Mouse (Mus musculus) thymus, postnatal 10 days (tissue): ENCODE results near the gene Hmgn1.
A peak's percentile ranks its signal among the peaks of the same experiment; 100 is the strongest.
"Not testable (repeated sequence)": the region's sequence is repeated elsewhere in the genome, so short reads cannot be mapped to it uniquely, and the experiment has no call there.

Experiments
- DNase-seq, 2 experiments: peaks; one replicate each; pipeline ENCODE4 v3.0.0; 2021; ENCODE audit warnings: low spot score in 2 of 2

Hmgn1 gene

DNA sequence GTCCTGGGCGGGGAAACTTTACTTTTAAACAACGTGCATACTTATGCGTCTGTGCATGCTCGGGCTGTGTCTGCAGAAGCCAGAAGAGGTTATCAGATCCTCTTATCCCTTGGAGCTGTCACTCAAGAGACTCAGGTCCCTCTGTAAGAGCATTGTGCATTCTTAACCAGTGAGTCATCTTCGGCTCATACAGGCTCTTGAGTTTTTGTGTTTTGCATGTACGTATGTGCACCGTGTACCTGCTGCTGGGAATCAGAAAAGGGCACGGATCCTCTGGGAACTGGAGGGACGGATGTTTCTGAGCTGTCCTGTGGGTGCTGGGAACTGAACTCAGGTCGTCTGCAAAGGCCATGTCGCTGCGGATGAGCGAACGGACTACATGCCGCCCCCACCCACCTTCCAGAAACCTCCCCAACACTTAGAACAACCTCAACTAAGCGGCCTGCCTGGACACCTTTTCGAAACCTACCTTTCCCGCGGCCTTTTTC lies 801 bp downstream of the Hmgn1 start:
- peak; percentile 19 to 25 for DNase-seq

DNA sequence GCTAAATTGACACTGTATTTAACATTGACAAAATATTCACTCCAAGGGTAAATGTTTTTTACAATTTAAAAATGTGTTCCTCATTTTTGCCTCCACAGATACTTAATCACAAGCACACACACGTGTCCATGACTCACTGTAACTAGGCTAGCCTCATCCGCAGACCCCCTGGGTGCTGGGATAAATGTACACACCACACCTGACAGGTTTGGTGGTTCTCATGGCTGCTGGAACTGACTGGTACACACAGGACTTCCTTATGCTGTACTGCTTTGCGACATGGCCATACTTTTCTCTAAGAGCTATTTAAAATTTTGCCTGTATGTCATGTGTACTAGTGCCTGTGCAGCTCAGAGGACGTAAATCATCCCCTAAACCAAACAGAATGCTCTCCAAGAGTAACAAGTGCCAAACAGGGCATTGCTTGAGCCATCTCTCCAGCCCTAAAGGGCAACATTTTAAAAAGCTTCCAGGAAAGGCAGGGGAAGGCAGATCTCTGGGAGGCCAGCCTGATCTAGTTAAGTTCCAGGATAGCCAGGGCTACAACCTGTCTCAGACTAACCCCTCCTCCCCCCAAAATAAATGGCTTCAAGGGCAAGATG lies 7.4 kb downstream of the Hmgn1 start:
- no peak for DNase-seq

DNA sequence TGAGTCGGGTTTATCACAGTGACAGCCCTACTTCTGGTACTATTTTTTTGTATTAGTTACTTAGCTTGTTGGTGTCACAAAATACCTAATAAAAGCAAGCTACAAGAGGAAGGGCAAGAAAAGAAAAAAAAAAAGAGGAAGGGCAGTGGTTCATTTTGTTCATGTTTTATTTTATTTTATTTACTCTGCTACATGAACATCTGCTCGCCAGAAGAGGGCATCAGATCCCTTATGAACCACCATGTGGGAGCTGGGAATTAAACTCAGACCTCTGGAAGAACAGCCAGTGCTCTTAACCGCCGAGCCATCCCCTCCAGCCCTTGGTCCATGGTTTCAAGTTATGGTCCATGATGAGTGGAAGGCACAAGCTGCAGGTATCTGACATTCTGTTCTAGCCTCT lies 12.8 kb downstream of the Hmgn1 start:
- DNase-seq = no peak

- DNase-seq = no peak
These were observed 14.8 kb downstream of the Hmgn1 start for GRCm38 (mm10) chr16:96112769-96113168.

GRCm38 (mm10) chr16:96110655-96111345 lies 16.7 kb downstream of the Hmgn1 start:
- DNase-seq = no peak

GRCm38 (mm10) chr16:96109673-96110072 lies 17.9 kb downstream of the Hmgn1 start:
- no peak for DNase-seq

DNA sequence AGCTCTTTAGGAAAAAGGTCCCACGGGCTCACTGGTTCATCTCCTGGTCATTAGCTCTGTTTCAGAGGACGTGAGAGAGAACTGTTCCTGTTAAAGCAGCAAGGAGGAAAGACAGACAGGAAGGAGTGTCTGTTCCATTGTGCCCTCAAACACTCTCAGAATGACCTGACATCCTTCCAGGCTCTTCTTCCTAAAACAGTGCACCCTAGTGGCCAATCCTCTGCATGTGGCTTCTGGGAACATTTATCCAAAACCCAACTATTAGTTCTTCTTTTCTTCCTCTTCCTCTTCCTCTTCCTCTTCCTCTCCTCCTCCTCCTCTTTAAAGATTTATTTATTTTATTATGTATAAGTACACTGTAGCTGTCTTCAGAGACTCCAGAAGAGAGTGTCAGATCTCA lies 24.5 kb downstream of the Hmgn1 start:
- peak in 1 of 2 experiments; percentile 57 for DNase-seq

DNA sequence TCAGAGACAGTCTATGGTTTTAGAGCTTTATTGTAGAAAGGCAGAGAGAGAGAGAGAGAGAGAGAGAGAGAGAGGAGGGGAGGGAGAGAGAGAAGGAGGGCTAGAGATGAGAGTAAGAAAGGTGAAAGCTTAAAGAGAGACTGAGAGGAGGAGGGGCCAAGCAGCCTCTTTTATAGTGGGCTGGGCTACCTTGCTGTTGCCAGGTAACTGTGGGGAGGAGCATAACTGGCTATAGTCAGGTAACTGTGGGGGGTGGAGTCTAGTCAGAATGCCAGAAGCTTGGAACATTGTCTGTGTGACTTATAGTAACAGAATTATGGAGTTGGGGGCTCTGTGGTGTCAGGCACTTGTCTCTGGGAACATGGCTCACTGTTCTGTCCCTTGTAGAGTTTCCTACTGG lies 29.7 kb downstream of the Hmgn1 start:
- DNase-seq = not testable (repeated sequence)

DNA sequence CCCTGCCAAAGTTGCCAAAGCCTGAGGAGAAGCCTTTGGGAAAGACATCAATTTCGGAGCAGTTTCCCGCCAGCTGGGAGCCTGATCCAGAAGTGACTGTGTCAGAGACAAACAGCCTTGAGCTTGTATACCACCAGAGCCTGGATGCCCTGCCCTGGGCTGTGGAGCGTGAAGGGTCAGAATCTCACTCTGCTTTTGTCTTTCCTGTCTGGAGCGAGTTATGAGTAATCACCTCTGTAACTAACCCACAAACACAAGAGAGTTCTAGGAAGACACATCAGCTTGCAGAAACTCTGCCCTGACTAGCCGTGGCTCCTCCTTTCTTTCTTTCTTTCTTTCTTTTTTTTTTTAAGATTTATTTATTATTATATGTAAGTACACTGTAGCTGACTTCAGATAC lies 31.6 kb downstream of the Hmgn1 start:
- DNase-seq = no peak

GRCm38 (mm10) chr16:96091515-96092504 lies 35.7 kb downstream of the Hmgn1 start:
- DNase-seq = no peak

- no peak for DNase-seq
These were observed 39.4 kb downstream of the Hmgn1 start for GRCm38 (mm10) chr16:96088120-96088519.

DNA sequence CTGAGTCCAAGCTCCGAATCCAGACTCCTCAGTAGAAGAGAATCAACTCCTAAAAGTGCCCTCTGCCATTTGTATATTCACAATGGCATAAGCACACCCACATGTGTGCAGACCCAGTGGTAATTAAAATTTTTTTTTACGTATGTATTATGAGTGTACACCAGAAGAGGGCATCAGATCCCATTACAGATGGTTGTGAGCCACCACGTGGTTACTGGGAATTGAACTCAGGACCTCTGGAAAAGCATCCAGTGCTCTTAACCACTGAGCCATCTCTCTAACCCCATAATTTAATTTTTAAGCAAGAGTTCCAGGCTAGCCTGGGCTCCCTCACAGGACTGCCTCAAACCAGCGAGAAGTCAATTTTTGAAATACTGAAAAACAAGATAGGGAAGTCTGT lies 40.1 kb downstream of the Hmgn1 start:
- DNase-seq = no peak

DNA sequence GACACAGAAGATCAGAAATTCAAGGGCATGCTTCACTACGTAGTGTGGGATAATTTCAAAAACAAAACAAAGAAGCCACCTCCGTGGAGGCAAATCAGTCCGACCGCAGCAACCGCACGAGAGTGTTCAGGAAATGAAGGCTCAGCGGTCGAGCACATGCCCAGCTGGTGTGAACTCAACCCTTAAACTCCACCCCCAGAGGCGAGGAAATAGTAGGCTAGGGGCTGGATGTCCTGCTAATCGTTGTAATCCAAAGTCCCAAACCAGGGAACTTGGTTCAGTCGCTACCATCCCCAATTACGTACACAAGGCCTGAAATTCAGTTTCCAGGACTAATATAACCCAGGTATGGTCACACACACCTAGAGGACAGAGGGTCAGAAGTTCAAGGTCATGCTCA lies 40.5 kb downstream of the Hmgn1 start:
- DNase-seq = peak; percentile 53 to 57

- peak; percentile 72 to 73 for DNase-seq
These were observed 41.9 kb downstream of the Hmgn1 start for GRCm38 (mm10) chr16:96085597-96085996.

DNA sequence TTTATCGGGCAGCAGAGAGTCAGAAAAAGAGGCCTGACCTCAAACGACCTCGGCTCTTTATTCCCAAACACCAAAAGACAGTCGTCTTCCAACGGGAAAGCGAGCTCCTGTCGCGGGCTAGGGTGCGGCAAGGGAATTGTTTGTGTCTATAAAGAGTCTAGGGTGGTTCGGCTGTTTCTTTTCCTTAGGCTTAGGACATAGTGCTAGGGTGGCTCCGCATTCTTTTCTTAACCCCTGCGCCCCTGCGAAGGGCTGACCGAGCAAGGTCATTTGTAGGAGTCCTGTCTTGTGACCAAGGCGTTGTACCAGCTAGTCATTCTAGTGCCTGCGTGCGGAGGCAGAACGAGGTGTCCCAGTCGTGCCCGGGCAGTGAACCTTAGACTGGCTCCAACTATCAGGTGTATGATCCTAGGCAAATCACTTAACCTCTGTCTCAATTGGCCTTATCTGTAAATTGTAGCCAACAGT lies 44.3 kb downstream of the Hmgn1 start:
- peak in 1 of 2 experiments; percentile 36 for DNase-seq

DNA sequence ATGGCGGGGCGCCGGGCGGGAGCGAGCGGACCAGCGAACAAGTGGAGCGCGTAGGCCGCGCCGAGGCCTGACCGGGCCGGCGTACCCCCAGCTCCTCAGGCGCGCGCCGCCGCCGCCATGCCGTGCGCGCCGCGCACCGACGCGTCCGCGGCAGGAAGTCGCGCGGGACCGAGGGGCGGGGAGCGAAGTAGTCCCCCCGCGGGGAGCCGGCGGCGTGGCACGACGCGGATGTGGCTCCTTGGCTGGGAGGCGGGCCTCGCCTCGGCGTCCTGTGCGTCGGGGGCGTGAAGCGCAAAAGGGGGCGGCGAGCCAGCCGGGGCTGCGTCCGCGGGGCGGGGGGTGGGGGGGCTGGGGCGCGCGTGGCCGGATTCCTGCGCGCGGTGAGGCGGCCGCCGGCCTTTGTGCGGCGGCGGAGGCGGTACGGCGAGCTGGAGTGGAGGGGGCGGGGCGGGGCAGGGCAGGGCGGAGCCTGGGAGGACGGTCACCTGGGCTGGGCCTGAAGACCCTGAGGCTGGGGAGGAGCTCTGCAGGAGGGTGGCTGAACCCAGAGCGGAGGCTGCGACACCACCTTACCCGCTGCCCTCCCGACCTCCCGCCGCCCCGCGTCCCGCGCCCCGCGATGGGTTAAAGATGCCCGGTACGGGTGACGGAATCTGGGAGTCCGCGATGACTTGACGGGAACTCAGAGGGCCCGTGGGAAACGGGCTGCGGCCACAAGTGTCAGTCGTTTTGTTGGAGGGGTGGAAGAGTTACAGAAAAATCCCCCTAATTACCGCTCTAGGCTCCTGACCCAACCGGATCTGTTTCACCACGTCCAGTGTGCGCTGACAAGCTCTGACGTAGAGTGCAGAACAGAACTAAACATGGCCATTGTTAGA lies 45.0 kb downstream of the Hmgn1 start, which contains the start of gene Brwd1:
Gene Brwd1 (minus strand): TSS at position 226 of the 878 bp plus-strand sequence.
- DNase-seq = peak; percentile 88

- no peak for DNase-seq
These were observed 45.7 kb downstream of the Hmgn1 start for GRCm38 (mm10) chr16:96081742-96082241.

- peak; percentile 81 to 89 for DNase-seq
These were observed 46.2 kb downstream of the Hmgn1 start for GRCm38 (mm10) chr16:96081331-96081730.

- no peak for DNase-seq
These were observed 47.0 kb downstream of the Hmgn1 start for GRCm38 (mm10) chr16:96080524-96080923.
